Mouse (Mus musculus) hindbrain, embryonic 14.5 days (tissue): ENCODE data around the gene Plekhd1. TPM values are rescaled to one million over a fixed set of nuclear protein-coding genes. Genes with fewer than 3 reads are reported as not detected.

Experiments
- ATAC-seq: fragments of 200-750 bp; cut with Nextera tagmentation; 2 replicates; pipeline ENCODE4 v1.8.0; 2017; ENCODE audit warnings: moderate number of reproducible peaks, mild to moderate bottlenecking, moderate TSS enrichment, moderate library complexity; ENCODE audit not compliant: low FRiP score
- DNase-seq: peaks from one replicate; pipeline ENCODE4 v3.0.0-alpha.2; 2015; ENCODE audit warnings: low spot score
- H3K27ac ChIP-seq: fragments of 300-500 bp; sonication (generic); 2 replicates; pipeline ENCODE4 v1.5.1; 2014; ENCODE audit warnings: mild to moderate bottlenecking, moderate library complexity
- H3K27me3 ChIP-seq: fragments of 300-500 bp; sonication (generic); 2 replicates; pipeline ENCODE4 v1.6.1; 2014; ENCODE audit warnings: mild to moderate bottlenecking, low read length, mixed read lengths; ENCODE audit not compliant: control insufficient read depth, insufficient read depth
- H3K36me3 ChIP-seq: fragments of 300-500 bp; sonication (generic); replicated peaks from 2 replicates; pipeline ENCODE4 v1.6.1; 2014; ENCODE audit not compliant: control insufficient read depth, insufficient read depth
- H3K4me1 ChIP-seq: fragments of 300-500 bp; sonication (generic); replicated peaks from 2 replicates; pipeline ENCODE4 v1.6.1; 2014; ENCODE audit warnings: antibody characterized with exemption, low read length, mixed read lengths; ENCODE audit not compliant: control insufficient read depth, insufficient read depth
- H3K4me2 ChIP-seq: fragments of 300-500 bp; sonication (generic); replicated peaks from 2 replicates; pipeline ENCODE4 v1.6.1; 2014; ENCODE audit warnings: mild to moderate bottlenecking, moderate library complexity
- H3K4me3 ChIP-seq: fragments of 300-500 bp; sonication (generic); replicated peaks from 2 replicates; pipeline ENCODE4 v1.5.1; 2014; ENCODE audit warnings: mild to moderate bottlenecking, low read length
- H3K9ac ChIP-seq: fragments of 300-500 bp; sonication (generic); 2 replicates; pipeline ENCODE4 v1.6.1; 2014
- H3K9me3 ChIP-seq: fragments of 300-500 bp; sonication (generic); 2 replicates; pipeline ENCODE4 v1.6.1; 2016; ENCODE audit warnings: low read length; ENCODE audit not compliant: control insufficient read depth
- WGBS: fragments of 180-500 bp; shearing (Covaris S2); extraction: QIAGEN DNeasy Blood & Tissue Kit; methylation state at CpG from one replicate; pipeline ENCODE4 v1.1.7; 2014; 5-methylcytosine and 5-hydroxymethylcytosine counted together
- polyA plus RNA-seq: library from polyadenylated mRNA; unstranded; fragments of >200 nt; fragmentation: Nextera tagmentation; extraction: Ambion mirVana; gene quantifications from 2 replicates; pipeline ENCODE4 v1.2.1, GENCODE M21; 2014

The Plekhd1 gene
- polyA plus RNA-seq, 1 experiment from 2014 or later, result 3.5 TPM

DNA sequence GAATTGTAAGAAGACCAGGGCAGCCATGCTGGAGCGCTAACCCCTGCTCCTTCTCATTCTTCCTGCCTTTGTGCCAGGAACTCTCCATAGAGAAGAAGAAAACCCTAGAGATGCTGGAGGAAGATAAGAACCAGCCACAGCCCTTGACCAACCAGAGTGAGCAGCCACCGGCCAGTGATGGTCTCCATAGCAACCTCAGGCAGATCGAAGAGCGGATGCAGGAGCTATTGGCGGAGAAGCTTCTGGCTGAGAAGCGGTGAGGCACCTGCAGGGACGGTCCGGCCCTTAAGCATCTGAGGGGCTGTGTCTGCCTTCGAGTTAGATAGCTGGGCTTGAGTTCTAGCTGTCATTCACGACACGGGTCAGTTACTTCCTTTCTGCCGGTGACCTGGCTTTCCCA lies 28.1 kb downstream of the Plekhd1 start:
- ATAC-seq (no peak), DNase-seq (no peak)
- Histone ChIP-seq H3K4me2 (no peak overlapping the region), H3K4me3 (no peak overlapping the region), H3K36me3 (no peaks in the 10 kb centered on the region), H3K27ac (no peak overlapping the region), H3K4me1 (no peaks in the 10 kb centered on the region), H3K9ac (no peak overlapping the region), H3K27me3 (no peaks in the 10 kb centered on the region), H3K9me3 (no peaks in the 10 kb centered on the region)
- WGBS, result 34% methylated on average over 12 of the region's 12 CpGs

DNA sequence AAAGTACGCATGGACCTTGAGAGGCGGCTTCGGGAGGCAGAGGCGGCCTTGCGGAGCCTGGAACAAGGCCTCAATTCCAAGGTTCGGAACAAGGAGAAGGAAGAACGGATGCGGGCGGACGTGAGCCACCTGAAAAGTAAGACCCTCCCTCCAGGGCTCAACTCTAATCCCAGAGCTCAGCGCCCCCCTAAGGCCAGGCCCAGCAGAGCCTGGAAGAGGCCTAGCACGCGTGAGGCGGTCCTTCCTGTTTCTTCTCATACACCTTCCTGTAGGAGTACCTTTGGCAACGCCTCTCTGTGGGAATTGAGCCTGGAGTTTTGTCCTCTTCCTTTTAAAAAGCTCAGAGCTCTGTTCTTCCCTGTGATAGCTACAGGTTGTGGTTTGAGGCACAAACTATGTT lies 29.1 kb downstream of the Plekhd1 start:
- no peak for ATAC-seq

DNA sequence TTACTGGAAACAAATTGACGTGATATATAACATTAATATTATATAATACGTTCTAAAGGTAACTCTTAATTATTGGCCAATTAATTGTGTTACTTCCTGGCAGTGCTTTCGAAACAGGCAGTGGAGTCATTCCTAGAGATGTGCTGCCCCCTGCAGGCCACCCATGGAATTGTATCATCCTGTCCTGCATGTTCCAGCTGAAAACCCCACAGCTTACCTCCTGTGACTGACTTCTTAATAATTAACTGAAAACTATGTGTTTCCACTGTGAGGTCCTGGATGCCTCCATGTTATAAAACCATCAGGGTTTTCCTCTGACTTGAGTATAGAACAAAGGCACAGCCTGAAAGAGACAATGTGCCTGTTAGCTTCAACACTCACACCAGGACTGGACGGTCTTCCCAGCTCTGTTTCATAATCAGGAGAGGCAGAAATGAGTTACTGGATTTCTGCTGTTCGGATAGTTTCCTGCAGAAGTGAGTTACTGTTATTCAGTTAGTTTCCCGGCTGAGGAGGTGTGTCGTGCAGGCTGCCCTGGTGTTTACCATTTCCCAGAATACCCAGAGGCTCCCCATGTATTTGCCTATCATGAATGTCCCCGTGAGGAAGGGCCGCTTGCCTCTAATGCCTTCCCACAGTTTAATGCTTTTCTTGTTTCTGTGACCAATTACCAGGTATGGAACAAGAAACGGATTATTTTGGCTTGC lies 32.6 kb downstream of the Plekhd1 start:
- no peak overlapping the region for H3K9ac ChIP-seq
- ATAC-seq, result no peak; the same call in 1 of the 2 replicates
- H3K36me3 ChIP-seq, result no peaks in the 10 kb centered on the region
- H3K27me3 ChIP-seq, result no peaks in the 10 kb centered on the region
- H3K4me1 ChIP-seq, result no peaks in the 10 kb centered on the region
- no peaks in the 10 kb centered on the region for H3K9me3 ChIP-seq
- no peak overlapping the region for H3K4me3 ChIP-seq
- 25% methylated on average over 10 of the region's 10 CpGs for WGBS
- no peak overlapping the region for H3K4me2 ChIP-seq
- no peak overlapping the region for H3K27ac ChIP-seq
- DNase-seq, result peak; percentile 88

More for the DNA sequence above, 29.1 kb downstream of the Plekhd1 start:
- H3K27ac ChIP-seq, result no peak overlapping the region
- no peaks in the 10 kb centered on the region for H3K9me3 ChIP-seq
- no peaks in the 10 kb centered on the region for H3K4me1 ChIP-seq
- no peaks in the 10 kb centered on the region for H3K36me3 ChIP-seq
- no peak overlapping the region for H3K4me3 ChIP-seq
- no peak overlapping the region for H3K4me2 ChIP-seq
- H3K27me3 ChIP-seq, result no peaks in the 10 kb centered on the region
- WGBS, result 86% methylated on average over 15 of the region's 15 CpGs
- no peak for DNase-seq
- H3K9ac ChIP-seq, result no peak overlapping the region

DNA sequence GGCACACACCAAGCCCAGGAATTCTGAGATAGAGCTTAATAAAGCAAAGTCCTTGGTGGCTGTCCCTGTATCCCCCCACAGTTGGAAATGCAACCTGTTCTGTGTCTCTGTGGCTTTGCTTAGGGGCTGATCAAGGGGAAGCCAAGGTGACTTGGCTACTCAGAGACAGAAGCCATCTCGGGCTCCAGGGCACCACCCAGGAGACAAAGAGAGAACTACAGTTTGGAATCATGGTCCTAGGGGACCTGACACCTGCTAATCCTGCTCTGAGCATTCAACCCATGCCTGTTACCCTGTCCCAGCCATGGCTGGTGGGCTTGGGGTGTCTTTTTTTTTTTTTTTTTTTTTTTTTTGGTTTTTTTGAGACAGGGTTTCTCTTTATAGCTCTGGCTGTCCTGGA lies 35.8 kb downstream of the Plekhd1 start:
- Histone ChIP-seq H3K36me3 (no peaks in the 10 kb centered on the region), H3K4me1 (no peaks in the 10 kb centered on the region), H3K27me3 (no peaks in the 10 kb centered on the region), H3K4me3 (no peak overlapping the region), H3K4me2 (no peak overlapping the region), H3K9me3 (no peaks in the 10 kb centered on the region), H3K27ac (no peak overlapping the region), H3K9ac (no peak overlapping the region)
- ATAC-seq (no peak), DNase-seq (no peak)
- WGBS, result 46% methylated on average over 1 of the region's 1 CpGs

DNA sequence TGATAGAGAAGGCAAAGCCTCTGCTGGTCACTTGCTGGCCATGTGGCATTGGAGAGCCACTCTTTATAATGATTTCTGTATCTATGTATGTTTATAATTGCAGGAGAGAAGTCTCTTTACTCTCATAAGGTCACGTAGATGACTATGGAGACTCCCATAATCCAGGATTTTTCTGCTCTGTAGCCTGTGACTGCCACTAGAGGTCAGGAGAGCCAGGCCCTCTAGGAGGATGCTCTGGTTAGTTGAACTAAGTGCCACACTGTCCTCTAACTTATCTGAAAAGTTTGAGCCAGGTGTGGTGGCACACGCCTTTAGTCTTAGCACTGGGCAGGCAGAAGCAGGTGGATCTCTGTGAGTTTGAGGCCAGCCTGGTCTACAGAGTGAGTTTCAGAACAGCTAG lies 36.4 kb downstream of the Plekhd1 start:
- DNase-seq, result no peak
- WGBS, result 57% methylated on average over 2 of the region's 2 CpGs

GRCm38 (mm10) chr12:80729758-80730530 lies 37.6 kb downstream of the Plekhd1 start:
- 90% methylated on average over 12 of the region's 12 CpGs for WGBS
- Histone ChIP-seq H3K4me2 (no peak overlapping the region), H3K9me3 (no peaks in the 10 kb centered on the region), H3K4me1 (no peaks in the 10 kb centered on the region), H3K9ac (no peak overlapping the region), H3K27ac (no peak overlapping the region), H3K27me3 (no peaks in the 10 kb centered on the region), H3K4me3 (no peak overlapping the region), H3K36me3 (no peaks in the 10 kb centered on the region)
- no peak for DNase-seq
- no peak for ATAC-seq

More for the DNA sequence above, 36.4 kb downstream of the Plekhd1 start:
- ATAC-seq, result no peak
- no peak overlapping the region for H3K27ac ChIP-seq
- no peaks in the 10 kb centered on the region for H3K27me3 ChIP-seq
- H3K9ac ChIP-seq, result no peak overlapping the region
- H3K4me3 ChIP-seq, result no peak overlapping the region
- no peaks in the 10 kb centered on the region for H3K9me3 ChIP-seq
- no peaks in the 10 kb centered on the region for H3K4me1 ChIP-seq
- no peak overlapping the region for H3K4me2 ChIP-seq
- H3K36me3 ChIP-seq, result no peaks in the 10 kb centered on the region

DNA sequence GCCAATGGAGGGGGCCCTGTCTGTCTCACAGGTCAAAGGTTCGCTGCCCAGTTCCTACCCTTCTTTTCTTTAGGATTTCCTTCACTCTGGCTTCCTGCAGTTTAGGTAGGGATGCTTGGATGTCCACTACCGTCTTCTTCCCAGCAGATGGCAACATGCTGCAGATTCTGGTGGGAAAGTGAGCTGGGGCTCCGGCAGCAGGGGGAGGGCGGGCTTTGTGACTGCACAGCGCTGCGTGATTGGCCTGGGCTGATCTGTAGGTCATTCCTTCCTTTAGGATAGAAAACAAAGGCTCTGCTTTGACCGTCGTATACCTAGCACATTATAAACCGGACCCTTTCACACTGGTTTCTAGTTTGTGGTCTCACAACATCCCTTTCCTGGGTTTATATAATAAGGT lies 38.2 kb downstream of the Plekhd1 start:
- H3K36me3 ChIP-seq, result no peaks in the 10 kb centered on the region
- H3K9ac ChIP-seq, result no peak overlapping the region
- no peak overlapping the region for H3K4me2 ChIP-seq
- no peak overlapping the region for H3K4me3 ChIP-seq
- peak; percentile 79 for DNase-seq
- H3K4me1 ChIP-seq, result no peaks in the 10 kb centered on the region
- WGBS, result 5% methylated on average over 9 of the region's 9 CpGs
- peak; percentile 86 for ATAC-seq
- no peaks in the 10 kb centered on the region for H3K27me3 ChIP-seq
- peak overlapping the region; percentile 60 for H3K27ac ChIP-seq
- no peaks in the 10 kb centered on the region for H3K9me3 ChIP-seq

DNA sequence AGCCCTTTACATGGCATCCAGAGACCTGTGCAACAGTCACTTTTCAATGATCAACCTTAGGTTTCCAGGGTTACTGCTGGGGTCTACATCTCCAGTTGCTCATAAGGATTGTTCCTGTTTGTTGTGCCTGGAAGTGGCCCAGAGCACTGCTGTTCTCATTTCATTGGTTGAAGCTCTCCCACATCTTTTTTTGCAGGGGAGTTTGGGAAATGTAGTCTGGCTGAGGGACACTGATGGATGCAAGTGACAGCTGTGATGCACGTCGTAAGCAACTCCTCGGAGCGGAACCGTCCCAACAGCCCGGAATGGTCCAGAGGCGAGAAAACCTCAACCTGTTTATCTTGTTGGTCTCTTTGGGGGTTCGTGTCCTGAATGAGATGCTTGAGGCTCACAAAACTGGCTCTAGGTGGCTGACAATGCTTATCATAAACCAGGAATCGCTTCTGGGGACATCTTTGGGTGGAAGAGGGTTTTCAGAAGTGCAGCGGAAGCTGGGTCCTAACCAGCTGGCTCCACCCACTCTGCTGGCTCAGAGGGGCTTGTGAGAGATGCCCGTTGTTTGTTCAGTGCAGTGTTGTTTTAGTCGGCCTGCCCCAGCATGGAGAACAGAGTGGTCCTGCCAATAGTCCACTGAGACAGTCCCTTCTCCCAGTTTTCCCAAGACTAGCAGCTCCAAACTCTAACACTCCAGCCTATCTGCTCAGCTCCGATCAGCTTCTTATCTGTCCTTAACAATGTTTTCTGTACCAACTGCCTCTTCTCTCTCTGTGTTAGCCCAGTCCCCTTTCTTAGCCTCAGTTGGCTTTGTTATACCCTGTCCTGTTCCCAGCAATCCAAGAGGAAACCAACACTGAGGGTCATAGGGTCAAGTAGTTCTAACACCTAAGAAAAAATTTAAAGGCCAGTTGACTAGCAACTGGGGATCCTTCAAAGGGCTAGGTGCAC lies 42.4 kb downstream of the Plekhd1 start:
- Histone ChIP-seq H3K27me3 (no peaks in the 10 kb centered on the region), H3K9me3 (no peaks in the 10 kb centered on the region), H3K27ac (no peak overlapping the region), H3K9ac (no peak overlapping the region), H3K4me3 (no peak overlapping the region), H3K4me2 (no peak overlapping the region), H3K36me3 (no peaks in the 10 kb centered on the region), H3K4me1 (peaks cover 20% of the 10 kb centered on the region)
- DNase-seq (no peak), ATAC-seq (no peak)
- 56% methylated on average over 13 of the region's 13 CpGs for WGBS
